Mouse (Mus musculus): ENCODE data around the gene Tmtc2.

The Tmtc2 gene

DNA sequence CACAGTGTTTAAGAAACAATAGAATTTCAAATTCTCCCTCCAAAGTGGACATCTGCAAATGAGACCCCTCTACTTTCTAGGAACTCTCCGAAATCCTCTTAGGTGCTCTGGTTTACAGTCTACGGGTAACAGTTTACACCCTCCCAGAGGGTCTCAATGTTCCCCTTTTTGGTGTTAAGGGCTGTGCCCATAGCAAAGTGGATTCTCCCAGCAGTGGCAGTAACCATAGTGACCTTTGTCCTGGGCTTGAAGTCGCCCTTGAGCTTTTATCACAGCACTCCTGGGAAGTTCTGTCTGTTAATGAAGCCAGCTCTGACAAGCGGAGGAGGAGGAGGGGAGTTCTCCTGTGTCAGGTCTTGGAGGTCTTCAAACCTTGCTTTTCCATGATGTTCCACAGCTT, 384.5 kb downstream of the Tmtc2 start:
- DNase-seq (ENCODE audit: low read depth, low spot score), result no peak

DNA sequence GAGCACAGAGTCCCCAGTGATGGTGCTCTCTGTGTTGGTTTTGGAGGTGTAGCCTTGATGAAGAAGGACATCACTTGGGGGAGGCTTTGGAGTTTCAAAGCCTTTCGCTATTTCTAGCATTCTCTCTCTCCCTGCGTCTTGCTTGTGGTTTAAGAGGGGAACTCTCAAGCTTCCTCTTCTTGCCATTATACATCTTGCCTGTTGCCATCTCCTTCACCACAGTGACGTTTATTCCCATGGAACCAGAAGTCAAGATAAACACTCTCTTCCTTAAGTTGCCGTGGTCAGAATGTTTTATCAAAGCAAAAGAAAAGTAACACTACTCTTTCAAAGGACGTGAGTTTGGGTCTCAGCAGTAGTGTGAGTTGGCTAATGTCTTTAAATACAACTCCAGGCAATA, 387.6 kb downstream of the Tmtc2 start:
- no peak for DNase-seq (ENCODE audit: low read depth, low spot score)

DNA sequence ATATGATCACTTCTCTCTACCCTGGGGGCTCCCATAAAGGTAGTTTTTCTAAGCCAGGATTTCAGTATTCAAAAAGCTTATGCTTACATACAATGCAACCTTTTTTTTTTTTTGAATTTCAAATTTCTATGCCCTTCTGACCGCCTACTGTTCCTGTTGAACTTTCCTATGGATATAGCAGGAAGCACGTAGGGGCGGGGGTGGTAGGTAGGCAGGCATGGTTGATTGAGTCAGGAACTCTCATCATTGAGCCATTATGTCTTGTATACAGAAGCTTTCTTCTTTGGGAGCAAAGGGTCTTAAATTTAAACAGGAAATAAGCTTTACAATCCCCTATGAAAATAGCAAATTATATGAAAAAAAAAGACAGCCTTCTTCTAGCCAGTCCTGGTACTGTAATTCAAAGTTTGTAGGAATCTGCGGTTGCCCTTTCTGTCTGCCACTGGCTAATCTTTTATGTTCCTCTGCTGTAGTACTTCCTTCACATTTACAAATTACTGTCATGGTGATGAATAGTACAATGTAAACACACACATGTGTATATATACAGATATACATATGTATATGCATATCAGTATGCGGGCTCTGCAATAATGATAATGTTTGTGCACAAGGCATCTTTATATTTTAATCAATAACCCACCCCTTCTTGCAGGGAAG, 405.7 kb downstream of the Tmtc2 start:
- DNase-seq (ENCODE audit: low read depth, low spot score), result no peak

DNA sequence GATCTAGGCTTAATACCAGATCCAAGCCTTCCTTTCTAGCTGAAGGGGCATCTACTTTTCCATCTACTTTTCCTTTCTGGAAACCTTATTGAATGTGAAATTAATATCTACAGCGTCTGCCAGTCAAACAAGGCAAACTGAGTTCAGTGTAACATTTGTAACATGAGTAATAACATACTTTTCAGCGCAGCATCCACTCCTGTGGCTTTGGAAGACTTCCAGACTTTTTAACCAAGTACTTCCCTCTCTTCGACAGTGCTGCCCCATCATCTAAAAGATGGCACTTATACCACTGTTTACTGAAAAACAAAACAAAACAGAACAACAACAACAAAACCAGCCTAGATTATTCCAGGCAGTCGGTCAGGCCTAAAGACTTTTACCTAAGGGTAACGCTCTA, 409.0 kb downstream of the Tmtc2 start:
- no peak for DNase-seq (ENCODE audit: low read depth, low spot score)

DNA sequence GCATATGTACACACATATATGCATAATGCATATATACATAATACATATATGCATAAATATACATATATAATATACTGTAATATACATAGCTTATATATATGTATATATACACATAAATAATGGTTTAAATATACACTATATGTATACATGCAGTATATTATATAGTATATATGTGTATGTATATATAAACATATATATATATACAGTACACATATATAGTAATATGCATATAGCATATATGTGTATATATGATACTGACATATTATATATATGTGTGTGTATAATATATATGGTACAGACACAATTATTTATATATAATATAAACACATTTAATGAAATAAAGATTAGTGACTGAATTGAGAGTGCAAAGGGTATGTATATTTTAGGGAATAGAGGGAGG, 420.5 kb downstream of the Tmtc2 start:
- DNase-seq (ENCODE audit: low read depth, low spot score), result no peak

DNA sequence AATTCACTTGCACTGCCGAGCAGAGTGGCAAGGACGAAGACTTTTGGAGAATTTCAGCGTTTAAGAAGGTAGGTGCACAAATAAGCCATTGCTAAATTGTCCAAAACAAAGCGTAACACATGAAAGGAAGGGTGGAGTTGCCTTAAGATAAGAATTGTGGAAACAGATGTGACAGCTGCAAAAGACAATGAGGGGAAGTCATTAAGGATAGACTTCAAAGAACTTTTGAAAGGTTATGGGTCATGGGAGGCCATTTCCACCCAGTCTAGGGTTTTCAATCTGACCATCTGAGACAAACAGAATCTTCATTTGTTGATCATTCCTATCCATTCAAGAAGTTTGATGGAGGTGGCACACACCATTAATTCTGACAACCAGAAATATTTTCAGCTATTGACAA, 429.9 kb downstream of the Tmtc2 start:
- no peak for DNase-seq (ENCODE audit: low read depth, low spot score)

DNA sequence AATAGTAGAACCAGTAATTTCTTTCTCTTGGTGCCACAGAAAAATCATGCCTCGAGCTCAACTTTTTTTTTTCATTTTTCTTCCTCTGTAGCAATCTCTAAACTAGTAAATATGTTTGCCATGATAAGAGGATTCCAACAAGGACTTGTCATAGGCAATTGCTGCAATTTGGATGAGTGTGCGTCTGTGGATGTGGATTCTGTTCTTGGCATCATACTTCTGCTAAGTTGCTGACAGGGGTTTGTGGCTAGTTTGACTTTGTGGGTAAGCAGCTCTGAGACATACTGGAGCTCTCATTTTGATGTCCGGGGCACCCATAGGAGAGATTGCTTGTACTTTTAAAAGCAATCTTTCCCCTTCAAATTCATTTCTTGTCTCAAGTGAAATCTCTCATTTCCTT, 432.1 kb downstream of the Tmtc2 start:
- no peak for DNase-seq (ENCODE audit: low read depth, low spot score)

All from c-Kit-negative CD71-positive TER-119-positive erythroid progenitor cells, embryonic 14.5 days (primary cell).